Mouse (Mus musculus): ENCODE measurements at regions not wholly inside any gene's neighbourhood (a gene's known extent, or its start where the extent isn't known, plus 50 kb on each side); places are given as distances from the start of the nearest gene placed in this dataset.

GRCm38 (mm10) chr3:133846301-133846700 is 301.4 kb upstream of the Tet2 start:
- no peak for DNase-seq (ENCODE audit: low spot score)

- no peak for DNase-seq (ENCODE audit: low spot score)
Observed at GRCm38 (mm10) chr3:133874383-133874782, 329.4 kb upstream of the Tet2 start.

DNA sequence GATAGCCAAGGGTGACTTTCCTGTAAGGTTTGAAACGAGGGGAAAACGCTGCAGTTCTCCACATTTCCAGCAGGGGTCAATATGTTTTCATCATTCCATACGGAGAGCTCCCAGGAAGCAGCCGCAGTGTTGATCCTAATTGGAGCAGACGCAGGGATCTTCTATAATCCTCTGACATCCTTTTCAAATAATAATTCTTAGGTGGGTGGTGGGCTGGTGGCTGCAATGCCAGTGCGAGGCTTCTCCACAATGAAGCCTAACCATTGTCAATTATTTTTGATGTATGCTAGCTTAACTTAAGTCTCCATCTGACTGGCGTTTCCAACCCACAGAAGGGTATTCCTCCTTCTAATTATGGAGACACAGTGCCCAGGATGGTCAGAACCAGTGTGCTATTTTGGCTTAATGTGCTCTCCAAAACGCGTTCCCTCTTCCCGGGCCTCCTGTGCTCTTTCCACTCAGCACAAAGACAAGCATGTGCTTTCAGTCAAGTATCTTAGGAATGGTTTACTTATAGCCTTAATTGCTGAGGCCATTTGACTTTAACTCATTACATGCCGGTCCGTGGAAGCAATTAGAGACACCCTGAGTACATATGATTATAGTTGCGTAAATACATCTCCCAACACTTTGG is 331.6 kb upstream of the Tet2 start:
- peak; percentile 37 for DNase-seq (ENCODE audit: low spot score)

DNA sequence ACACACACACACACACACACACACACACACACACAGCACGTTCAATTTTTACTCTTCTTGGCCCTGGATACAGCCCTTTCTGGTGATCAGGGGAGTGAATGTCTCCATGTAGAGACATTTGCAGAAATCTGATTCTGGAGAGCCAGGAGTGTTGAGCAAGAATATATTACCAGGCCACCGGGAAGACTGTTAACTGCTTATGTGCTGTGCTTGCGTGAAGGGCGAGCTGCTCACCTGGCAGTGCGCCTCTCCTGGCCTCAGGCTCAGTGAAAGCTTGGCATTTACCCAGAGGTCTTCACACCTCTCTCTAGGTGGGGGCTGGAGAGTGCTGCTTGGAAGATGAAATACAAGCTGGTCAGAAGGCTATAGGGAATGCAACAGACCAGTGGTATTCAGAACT is 332.4 kb upstream of the Tet2 start:
- no peak for DNase-seq (ENCODE audit: low spot score)

- no peak for DNase-seq (ENCODE audit: low spot score)
Observed at GRCm38 (mm10) chr3:133880626-133881025, 335.7 kb upstream of the Tet2 start.

- DNase-seq (ENCODE audit: low spot score), result no peak
Observed at GRCm38 (mm10) chr3:133901931-133902330, 334.4 kb upstream of the Cxxc4 start.

DNA sequence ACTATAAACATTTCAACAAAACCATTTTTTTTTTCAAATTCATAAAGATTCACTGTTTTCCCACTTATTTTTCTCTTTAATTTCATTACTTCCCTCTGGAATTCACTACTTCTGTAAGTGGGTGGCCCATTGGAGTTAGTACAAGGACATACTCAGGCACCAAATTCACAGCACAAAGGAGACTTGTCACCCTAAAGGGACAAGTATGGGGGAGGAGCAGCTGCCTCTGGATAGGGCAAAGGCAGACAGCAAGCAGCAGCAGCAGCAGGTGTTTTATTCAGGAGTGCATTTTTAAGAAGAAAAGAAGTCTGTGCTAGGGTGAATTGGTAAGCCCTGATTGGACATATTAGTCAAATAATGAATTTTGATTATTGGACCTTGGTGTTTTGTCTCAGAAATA is 314.1 kb upstream of the Cxxc4 start:
- no peak for DNase-seq (ENCODE audit: low spot score)

DNA sequence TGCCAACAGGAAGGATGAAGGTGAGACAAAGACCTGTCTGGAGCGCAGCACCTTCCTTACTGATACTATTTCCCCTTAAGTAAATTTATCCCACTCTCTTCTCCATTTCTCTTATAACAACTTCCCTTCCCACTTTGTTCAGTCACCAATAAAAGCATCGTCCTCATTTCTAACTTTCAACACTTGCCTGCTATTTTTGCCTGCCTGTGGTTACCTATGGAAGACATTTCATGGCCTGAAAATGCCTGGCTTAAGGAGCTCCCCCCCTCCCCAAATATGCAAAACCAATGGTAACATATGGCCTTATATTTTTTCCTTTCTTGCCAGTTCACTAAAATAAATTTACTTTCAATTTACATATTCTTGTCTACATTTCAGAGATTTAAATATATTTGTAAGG is 271.0 kb upstream of the Cxxc4 start:
- DNase-seq (ENCODE audit: low spot score), result no peak

DNA sequence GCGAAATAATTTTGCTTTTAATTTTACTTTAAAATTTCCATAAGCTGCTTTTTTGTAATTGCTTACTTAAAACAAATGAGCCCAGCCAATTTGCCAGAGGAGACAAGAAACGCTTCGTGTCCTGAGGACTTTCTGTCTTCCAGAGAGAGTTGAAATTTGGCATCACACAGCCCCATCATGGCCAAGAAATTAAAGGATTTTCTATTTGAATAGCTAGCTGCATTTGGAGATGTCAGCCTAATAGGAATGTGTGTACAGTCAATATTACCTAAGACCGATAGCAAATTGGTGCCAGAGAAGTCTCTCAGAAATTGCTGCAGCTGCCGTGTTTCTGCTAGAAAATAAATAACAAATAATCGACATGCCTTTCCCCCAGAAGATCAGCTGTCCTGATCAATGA is 268.1 kb upstream of the Cxxc4 start:
- DNase-seq (ENCODE audit: low spot score), result no peak

- DNase-seq (ENCODE audit: low spot score), result no peak
Observed at GRCm38 (mm10) chr3:133972774-133973173, 263.5 kb upstream of the Cxxc4 start.

GRCm38 (mm10) chr3:133987681-133988080 is 248.6 kb upstream of the Cxxc4 start:
- no peak for DNase-seq (ENCODE audit: low spot score)

DNA sequence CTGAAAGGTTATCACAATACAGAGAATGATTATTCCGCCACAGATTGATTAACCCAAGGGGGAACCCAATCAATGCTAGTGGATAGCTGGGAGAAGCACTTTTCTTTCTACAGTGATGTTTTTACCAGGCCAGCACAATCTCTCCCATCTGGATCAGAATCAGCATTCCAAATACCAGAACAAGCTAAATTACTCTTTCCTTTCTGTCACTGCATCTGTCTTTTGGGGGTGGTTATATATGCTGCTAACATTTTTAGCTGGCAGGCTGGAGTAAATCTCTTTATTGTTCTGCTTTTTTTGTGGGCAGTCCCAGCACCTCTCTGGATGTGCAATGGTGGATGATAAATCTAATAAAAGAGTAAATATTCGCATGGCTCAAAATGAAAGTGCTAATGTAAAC is 242.3 kb upstream of the Cxxc4 start:
- DNase-seq (ENCODE audit: low spot score), result no peak

DNA sequence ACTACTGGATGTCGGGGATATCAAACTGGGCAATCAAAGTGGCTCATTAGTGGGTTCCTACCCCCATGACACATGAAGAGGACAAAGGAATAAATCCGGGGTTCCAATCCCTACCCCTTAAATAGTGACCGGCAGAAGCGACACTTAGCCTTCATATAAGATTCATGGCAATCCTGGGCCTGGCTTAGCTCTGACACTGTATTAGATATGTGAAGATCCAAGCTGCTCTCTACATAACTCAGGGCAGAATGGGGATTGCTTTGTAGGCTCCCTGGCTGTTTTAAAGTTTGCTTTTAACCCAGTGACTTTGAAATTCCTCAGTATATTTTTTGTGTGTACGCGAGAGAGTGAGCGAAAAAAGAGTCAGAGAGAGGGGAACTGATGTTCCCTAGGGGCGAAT is 236.3 kb upstream of the Cxxc4 start:
- DNase-seq (ENCODE audit: low spot score), result no peak

DNA sequence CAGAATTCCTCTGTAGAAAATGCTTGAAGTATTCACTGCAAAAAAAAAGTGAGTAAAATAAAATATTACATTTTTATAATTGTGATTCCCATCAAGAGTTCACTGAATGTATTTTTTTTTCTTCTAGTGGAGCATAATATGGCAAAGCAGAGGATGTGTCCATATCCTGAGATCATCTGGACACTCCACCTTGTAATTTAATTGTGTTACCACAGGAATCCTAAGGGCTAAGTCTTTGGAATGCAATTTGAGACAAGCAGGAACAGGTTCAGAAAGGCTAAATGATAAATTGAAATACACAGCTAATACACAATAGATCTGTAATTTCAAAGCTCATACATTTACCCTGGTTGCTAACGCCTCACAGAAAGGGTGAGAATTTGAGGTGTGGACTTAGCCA is 235.7 kb upstream of the Cxxc4 start:
- DNase-seq (ENCODE audit: low spot score), result no peak

DNA sequence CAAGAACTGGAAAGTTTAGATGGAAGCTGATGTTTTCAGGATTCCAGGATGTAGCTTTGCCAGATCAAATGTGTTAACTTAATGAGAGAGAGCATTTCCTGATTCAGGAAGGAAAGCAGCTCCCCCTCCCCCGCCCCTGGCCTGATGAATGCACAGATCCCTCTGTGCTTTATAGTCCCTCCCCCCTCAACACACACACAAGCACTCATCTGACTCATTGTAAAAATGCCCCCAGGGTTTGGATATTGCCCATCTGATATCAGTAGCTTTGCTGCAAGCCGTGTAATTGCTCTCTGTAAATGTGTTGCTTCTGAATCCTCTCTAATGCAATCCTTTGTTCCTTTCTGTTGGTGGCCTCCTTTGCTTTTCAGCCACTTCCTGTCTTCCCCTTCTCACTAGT is 221.5 kb upstream of the Cxxc4 start:
- no peak for DNase-seq (ENCODE audit: low spot score)

DNA sequence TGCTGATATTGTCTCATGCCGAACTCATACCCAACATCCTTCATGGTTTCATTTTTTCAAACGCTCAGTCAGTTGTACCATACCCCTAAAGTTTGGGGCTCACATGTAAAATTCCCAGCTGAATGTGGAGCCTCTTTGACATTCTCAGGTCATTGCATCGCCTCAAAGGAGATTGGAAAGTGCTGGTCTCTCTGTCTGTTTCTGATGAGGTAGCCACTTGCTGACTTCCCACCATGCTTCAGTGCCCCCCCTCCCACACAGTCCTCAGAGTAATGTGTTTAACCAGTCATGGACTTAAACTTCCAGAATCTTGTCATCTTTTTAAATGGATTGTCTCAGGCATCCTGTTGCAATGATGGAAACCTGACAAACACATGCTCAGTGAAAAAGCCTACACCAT is 220.9 kb upstream of the Cxxc4 start:
- no peak for DNase-seq (ENCODE audit: low spot score)

DNA sequence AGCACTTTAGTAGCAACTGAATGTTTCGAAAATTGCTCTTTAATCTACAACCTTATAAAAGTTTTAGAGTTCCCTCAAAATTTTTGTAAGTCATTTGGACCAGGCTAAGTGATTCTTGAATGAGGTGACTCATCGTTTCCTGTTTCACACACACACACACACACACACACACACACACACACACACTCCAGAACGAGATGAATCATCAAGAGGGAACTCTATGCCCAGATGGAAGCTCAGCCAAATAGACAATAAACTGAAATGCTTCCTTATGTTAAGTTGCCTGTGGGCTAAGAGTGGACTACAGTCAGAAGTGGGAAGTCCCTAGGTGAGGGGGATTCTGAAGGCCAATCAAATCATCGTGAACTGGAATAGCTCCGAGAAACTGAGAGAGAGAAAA is 202.4 kb upstream of the Cxxc4 start:
- no peak for DNase-seq (ENCODE audit: low spot score)

DNA sequence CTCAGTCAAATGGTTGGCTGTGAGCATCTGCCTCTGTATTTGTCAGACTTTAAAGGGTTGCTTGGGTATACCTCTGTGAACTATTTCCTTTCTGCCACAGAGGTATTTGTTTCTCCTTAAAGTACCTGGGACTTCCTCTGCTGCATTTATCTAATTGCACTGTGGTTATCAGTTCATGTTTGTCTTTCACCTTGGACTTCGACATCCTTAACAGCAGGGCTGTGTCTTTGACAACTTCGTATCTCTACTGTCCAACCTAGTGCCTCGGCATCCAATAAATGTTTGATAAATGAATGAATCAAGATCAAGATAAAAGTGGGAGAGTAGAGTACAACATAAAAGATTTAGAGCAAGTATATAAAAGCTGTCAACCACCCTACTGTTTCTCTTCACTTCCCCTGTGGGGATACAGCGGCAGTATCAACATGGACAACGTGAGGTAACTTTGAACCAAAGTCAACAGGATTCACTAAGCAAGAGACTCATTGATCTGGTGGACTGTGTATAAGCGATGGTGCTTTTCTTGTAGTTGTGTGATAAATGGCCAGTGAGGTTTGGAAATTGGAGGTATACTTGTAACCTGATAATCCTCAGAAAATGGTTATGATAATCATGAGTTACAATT is 199.9 kb upstream of the Cxxc4 start:
- no peak for DNase-seq (ENCODE audit: low spot score)

DNA sequence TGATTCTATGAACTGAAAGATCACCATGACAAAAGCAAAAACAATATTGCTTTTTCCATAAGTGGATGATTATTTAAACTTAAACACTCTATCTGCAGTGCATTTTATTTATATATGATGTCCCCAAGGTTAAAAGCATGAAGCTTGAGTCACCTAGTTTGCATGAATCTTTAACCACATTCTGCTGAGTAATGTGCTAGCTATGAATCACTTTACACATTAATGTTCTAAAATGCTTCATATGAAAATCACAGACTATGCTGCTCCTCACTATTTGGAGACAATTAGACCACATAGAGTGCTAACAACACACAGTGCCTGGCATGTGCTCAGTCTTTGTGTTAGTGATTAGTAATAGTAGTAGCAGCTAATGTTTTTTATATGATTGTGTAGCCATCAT is 185.6 kb upstream of the Cxxc4 start:
- DNase-seq (ENCODE audit: low spot score), result no peak

DNA sequence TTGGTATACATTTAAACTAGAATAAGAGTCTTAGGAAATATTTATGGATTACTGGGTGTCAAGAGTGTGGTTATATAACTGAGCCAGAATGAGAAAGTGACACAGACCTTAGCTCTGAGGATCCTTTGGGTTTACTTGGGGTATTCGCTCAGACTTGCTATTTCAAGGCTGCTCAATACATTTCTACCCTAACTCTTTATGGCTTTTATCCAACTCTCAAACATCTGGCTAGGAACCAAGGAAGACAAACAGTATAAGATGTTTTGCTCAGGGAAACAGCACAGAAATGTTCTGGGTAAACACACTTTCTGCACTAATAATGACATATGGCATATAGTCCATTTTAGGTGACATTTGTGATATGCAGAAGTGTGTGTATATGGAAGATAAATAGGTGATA is 153.8 kb upstream of the Cxxc4 start:
- no peak for DNase-seq (ENCODE audit: low spot score)

DNA sequence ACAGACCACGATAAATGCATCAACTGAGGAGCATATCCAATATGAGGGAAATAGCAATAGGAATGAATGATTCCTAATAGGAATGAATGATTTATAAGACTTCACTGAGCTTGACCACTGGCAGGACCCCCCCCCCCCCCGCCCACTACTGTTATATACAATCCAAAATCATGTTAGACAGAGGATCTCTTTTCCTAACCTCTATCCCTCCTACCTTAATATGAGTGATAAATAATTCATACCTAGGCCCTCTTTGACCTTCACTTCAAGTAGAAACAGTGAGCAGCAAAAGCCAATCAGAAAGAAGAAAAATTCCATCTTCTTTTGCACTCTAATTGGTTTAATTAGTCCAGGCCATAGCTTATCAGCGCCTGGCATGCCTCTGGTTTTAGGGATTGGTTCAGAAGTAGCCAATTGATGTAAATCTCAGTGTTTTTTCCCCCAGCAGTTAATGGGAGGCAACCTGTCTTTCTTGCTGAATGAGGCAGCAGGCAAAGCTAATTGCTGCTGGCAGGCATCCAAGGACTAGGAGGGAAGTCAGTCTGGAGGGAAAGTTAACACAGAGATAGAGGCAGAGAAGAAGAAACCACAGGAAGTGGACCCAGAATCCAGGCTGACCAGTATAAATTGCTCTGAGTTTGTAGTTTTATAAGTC is 136.7 kb upstream of the Cxxc4 start:
- DNase-seq (ENCODE audit: low spot score), result peak; percentile 9

DNA sequence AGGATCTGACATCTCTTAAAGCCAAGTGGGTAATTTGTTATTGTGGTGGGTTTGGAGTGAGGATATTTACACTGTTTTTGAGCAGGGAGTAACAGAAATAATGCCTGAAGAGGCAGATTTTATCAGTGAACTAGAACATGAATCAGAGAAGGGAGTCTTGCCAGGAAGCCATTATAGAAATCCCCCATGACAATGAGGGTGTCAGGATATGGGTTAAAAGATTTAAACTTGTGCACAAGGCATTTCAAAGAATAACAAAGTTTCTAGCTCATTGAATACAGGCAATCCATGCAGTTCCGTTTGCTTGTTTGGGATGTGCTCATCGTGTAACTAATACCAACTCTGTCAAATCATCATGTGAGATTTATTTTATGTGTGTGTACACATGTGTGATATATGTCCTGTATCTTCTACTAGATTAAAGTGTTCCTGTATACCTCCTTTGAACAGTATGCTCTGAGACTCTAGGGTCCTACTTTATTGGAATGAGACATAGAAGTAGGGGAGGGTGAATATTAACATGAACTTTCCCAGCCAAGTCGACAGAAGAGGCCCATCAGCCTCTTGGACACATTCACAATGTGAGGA is 134.0 kb upstream of the Cxxc4 start:
- DNase-seq (ENCODE audit: low spot score), result no peak

DNA sequence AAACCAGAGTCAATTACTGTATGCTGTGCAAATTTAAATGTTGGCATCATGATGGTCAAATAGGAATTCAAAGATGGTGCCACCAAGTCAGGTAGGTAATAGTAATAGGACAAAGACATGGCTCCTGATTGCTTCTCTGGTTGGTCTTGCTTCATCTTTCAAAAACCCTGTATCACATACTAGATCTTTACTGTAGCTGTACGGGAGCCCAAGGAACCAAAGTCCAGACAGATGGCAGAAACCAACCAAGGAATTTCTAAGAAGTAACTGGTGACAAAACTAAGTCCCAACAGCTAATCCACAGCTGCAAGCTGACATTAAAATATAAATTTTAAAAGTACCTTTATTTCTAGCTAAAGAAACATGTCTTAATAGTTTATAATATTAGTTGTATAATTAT is 131.7 kb upstream of the Cxxc4 start:
- DNase-seq (ENCODE audit: low spot score), result no peak
